Mouse (Mus musculus) midbrain, embryonic 16.5 days (tissue): ENCODE data around the gene Erbb2. TPM values are rescaled to one million over a fixed set of nuclear protein-coding genes. Genes with fewer than 3 reads are reported as not detected.

ENCODE experiments used
- ATAC-seq: fragments of 200-750 bp; cut with Nextera tagmentation; 2 replicates; pipeline ENCODE4 v1.8.0; 2017; ENCODE audit warnings: moderate TSS enrichment
- H3K27ac ChIP-seq: fragments of 300-500 bp; sonication (generic); 2 replicates; pipeline ENCODE4 v1.5.1; 2014; ENCODE audit warnings: mild to moderate bottlenecking, low read length, mixed read lengths
- H3K27me3 ChIP-seq: fragments of 300-500 bp; sonication (generic); 2 replicates; pipeline ENCODE4 v1.6.1; 2014; ENCODE audit warnings: low read depth, low read length, mixed read lengths; ENCODE audit not compliant: control insufficient read depth, insufficient read depth
- H3K36me3 ChIP-seq: fragments of 300-500 bp; sonication (generic); 2 replicates; pipeline ENCODE4 v1.6.1; 2014; ENCODE audit warnings: mild to moderate bottlenecking, low read length, moderate library complexity, mixed read lengths; ENCODE audit not compliant: control insufficient read depth, insufficient read depth
- H3K4me1 ChIP-seq: fragments of 300-500 bp; sonication (generic); 2 replicates; pipeline ENCODE4 v1.6.1; 2014; ENCODE audit warnings: mild to moderate bottlenecking, low read length, mixed read lengths; ENCODE audit not compliant: control insufficient read depth, insufficient read depth
- H3K4me2 ChIP-seq: fragments of 300-500 bp; sonication (generic); 2 replicates; pipeline ENCODE4 v1.6.1; 2014; ENCODE audit warnings: mild to moderate bottlenecking, low read length, mixed read lengths
- H3K4me3 ChIP-seq: fragments of 300-500 bp; sonication (generic); 2 replicates; pipeline ENCODE4 v1.5.1; 2014; ENCODE audit warnings: low read depth, mild to moderate bottlenecking, low read length, moderate library complexity, mixed read lengths
- H3K9ac ChIP-seq: fragments of 300-500 bp; sonication (generic); 2 replicates; pipeline ENCODE4 v1.6.1; 2014; ENCODE audit warnings: low read depth, low read length, mixed read lengths
- H3K9me3 ChIP-seq: fragments of 300-500 bp; sonication (generic); replicated peaks from 2 replicates; pipeline ENCODE4 v1.6.1; 2014; ENCODE audit warnings: mild to moderate bottlenecking, low read length, mixed read lengths; ENCODE audit not compliant: control insufficient read depth, poor library complexity, severe bottlenecking
- WGBS: fragments of 180-500 bp; shearing (Covaris S2); extraction: QIAGEN DNeasy Blood & Tissue Kit; methylation state at CpG from one replicate; pipeline ENCODE4 v1.1.7; 2014; 5-methylcytosine and 5-hydroxymethylcytosine counted together
- polyA plus RNA-seq: library from polyadenylated mRNA; unstranded; fragments of >200 nt; fragmentation: Nextera tagmentation; extraction: Ambion mirVana; gene quantifications from 2 replicates; pipeline ENCODE4 v1.2.1, GENCODE M21; 2015

Gene Erbb2
- polyA plus RNA-seq, 1 experiment from 2014 or later: 5.7 TPM

- H3K4me1 ChIP-seq: peaks cover 2% of the 10 kb centered on the region; the same call in 1 of the 2 replicates
- H3K4me2 ChIP-seq: no peak overlapping the region
- ATAC-seq: no peak
- no peak overlapping the region for H3K27ac ChIP-seq
- 24% methylated on average over 9 of the region's 9 CpGs for WGBS
- peaks cover 31% of the 10 kb centered on the region for H3K27me3 ChIP-seq
- no peaks in the 10 kb centered on the region for H3K9me3 ChIP-seq
- no peak overlapping the region for H3K9ac ChIP-seq
- H3K36me3 ChIP-seq: no peaks in the 10 kb centered on the region
- H3K4me3 ChIP-seq: no peak overlapping the region
These were observed 23.0 kb upstream of the Erbb2 start for GRCm38 (mm10) chr11:98389221-98389780.

- Histone ChIP-seq H3K4me2 (no peak overlapping the region), H3K27ac (no peak overlapping the region), H3K36me3 (no peaks in the 10 kb centered on the region), H3K4me1 (peaks cover 3% of the 10 kb centered on the region; the same call in 1 of the 2 replicates), H3K27me3 (peaks cover 31% of the 10 kb centered on the region), H3K4me3 (no peak overlapping the region), H3K9me3 (no peaks in the 10 kb centered on the region), H3K9ac (no peak overlapping the region)
- 72% methylated on average over 12 of the region's 12 CpGs for WGBS
- no peak for ATAC-seq
These were observed 22.1 kb upstream of the Erbb2 start for GRCm38 (mm10) chr11:98390141-98390540.

- WGBS: 23% methylated on average over 5 of the region's 8 CpGs
- Histone ChIP-seq H3K4me1 (0 out of 2 replicates have a peak, but pooled peaks cover 3% of the 10 kb centered on the region), H3K9me3 (no peaks in the 10 kb centered on the region), H3K4me3 (no peak overlapping the region), H3K27ac (no peak overlapping the region), H3K36me3 (no peaks in the 10 kb centered on the region), H3K9ac (no peak overlapping the region), H3K4me2 (no peak overlapping the region), H3K27me3 (peaks cover 22% of the 10 kb centered on the region)
- ATAC-seq: no peak
These were observed 20.2 kb upstream of the Erbb2 start for GRCm38 (mm10) chr11:98392034-98392433.

- ATAC-seq: no peak
These were observed 19.6 kb upstream of the Erbb2 start for GRCm38 (mm10) chr11:98392645-98393044.

GRCm38 (mm10) chr11:98393317-98393716 is 19.0 kb upstream of the Erbb2 start:
- no peak for ATAC-seq
- 70% methylated on average over 6 of the region's 6 CpGs for WGBS

More at GRCm38 (mm10) chr11:98392645-98393044, 19.6 kb upstream of the Erbb2 start:
- no peaks in the 10 kb centered on the region for H3K36me3 ChIP-seq
- H3K9me3 ChIP-seq: no peaks in the 10 kb centered on the region
- WGBS: 55% methylated on average over 4 of the region's 4 CpGs
- H3K4me1 ChIP-seq: 0 out of 2 replicates have a peak, but pooled peaks cover 3% of the 10 kb centered on the region
- H3K27me3 ChIP-seq: peaks cover 18% of the 10 kb centered on the region
- H3K4me3 ChIP-seq: no peak overlapping the region
- no peak overlapping the region for H3K4me2 ChIP-seq
- no peak overlapping the region for H3K9ac ChIP-seq
- H3K27ac ChIP-seq: no peak overlapping the region

GRCm38 (mm10) chr11:98394301-98394700 is 18.0 kb upstream of the Erbb2 start:
- Histone ChIP-seq H3K4me1 (0 out of 2 replicates have a peak, but pooled peaks cover 3% of the 10 kb centered on the region), H3K36me3 (no peaks in the 10 kb centered on the region), H3K27ac (no peak overlapping the region), H3K4me3 (no peak overlapping the region), H3K9ac (no peak overlapping the region), H3K9me3 (no peaks in the 10 kb centered on the region), H3K27me3 (peaks cover 7% of the 10 kb centered on the region; the same call in 1 of the 2 replicates), H3K4me2 (no peak overlapping the region)
- WGBS: 63% methylated on average over 6 of the region's 6 CpGs
- ATAC-seq: no peak

More at GRCm38 (mm10) chr11:98393317-98393716, 19.0 kb upstream of the Erbb2 start:
- Histone ChIP-seq H3K9me3 (no peaks in the 10 kb centered on the region), H3K9ac (no peak overlapping the region), H3K4me1 (0 out of 2 replicates have a peak, but pooled peaks cover 3% of the 10 kb centered on the region), H3K4me2 (no peak overlapping the region), H3K4me3 (no peak overlapping the region), H3K27ac (no peak overlapping the region), H3K36me3 (no peaks in the 10 kb centered on the region), H3K27me3 (peaks cover 12% of the 10 kb centered on the region; the same call in 1 of the 2 replicates)

- ATAC-seq: no peak
- Histone ChIP-seq H3K27ac (no peak overlapping the region), H3K9ac (no peak overlapping the region), H3K4me3 (no peak overlapping the region), H3K4me1 (peaks cover 6% of the 10 kb centered on the region; the same call in 1 of the 2 replicates), H3K27me3 (peaks cover 7% of the 10 kb centered on the region; the same call in 1 of the 2 replicates), H3K36me3 (no peaks in the 10 kb centered on the region), H3K4me2 (no peak overlapping the region), H3K9me3 (no peaks in the 10 kb centered on the region)
- WGBS: 54% methylated on average over 4 of the region's 4 CpGs
These were observed 17.2 kb upstream of the Erbb2 start for GRCm38 (mm10) chr11:98395041-98395440.

- no peak overlapping the region for H3K4me2 ChIP-seq
- no peaks in the 10 kb centered on the region for H3K9me3 ChIP-seq
- H3K4me1 ChIP-seq: peaks cover 11% of the 10 kb centered on the region; the same call in 1 of the 2 replicates
- no peak overlapping the region for H3K27ac ChIP-seq
- no peaks in the 10 kb centered on the region for H3K27me3 ChIP-seq
- no peak overlapping the region for H3K4me3 ChIP-seq
- H3K36me3 ChIP-seq: no peaks in the 10 kb centered on the region
- 93% methylated on average over 7 of the region's 7 CpGs for WGBS
- H3K9ac ChIP-seq: no peak overlapping the region
- no peak for ATAC-seq
These were observed 14.3 kb upstream of the Erbb2 start for GRCm38 (mm10) chr11:98397946-98398345.

GRCm38 (mm10) chr11:98400161-98400726 is 12.0 kb upstream of the Erbb2 start, which contains the start of gene Pgap3:
Gene Pgap3 (minus strand): TSS chr11:98400490.
- Histone ChIP-seq H3K36me3 (no peaks in the 10 kb centered on the region), H3K27ac (peak within 1 kb of the TSS; percentile 93), H3K9ac (peak within 1 kb of the TSS; percentile 72), H3K27me3 (no peaks in the 10 kb centered on the region), H3K4me2 (peak within 1 kb of the TSS; percentile 65), H3K4me1 (peaks cover 8% of the 10 kb centered on the region; the same call in 1 of the 2 replicates), H3K9me3 (no peaks in the 10 kb centered on the region), H3K4me3 (peak within 1 kb of the TSS; percentile 56)
- peak; percentile 94 for ATAC-seq
- WGBS: under 1% methylated on average over 40 of the region's 40 CpGs
